Mouse (Mus musculus) retina, postnatal 7 days (tissue): Measurements from ENCODE around the gene Dcaf11.

Source experiments
- DNase-seq: peaks from one replicate; pipeline ENCODE4 v3.0.0-alpha.2; 2012; ENCODE audit warnings: low read depth, low spot score

The Dcaf11 gene

DNA sequence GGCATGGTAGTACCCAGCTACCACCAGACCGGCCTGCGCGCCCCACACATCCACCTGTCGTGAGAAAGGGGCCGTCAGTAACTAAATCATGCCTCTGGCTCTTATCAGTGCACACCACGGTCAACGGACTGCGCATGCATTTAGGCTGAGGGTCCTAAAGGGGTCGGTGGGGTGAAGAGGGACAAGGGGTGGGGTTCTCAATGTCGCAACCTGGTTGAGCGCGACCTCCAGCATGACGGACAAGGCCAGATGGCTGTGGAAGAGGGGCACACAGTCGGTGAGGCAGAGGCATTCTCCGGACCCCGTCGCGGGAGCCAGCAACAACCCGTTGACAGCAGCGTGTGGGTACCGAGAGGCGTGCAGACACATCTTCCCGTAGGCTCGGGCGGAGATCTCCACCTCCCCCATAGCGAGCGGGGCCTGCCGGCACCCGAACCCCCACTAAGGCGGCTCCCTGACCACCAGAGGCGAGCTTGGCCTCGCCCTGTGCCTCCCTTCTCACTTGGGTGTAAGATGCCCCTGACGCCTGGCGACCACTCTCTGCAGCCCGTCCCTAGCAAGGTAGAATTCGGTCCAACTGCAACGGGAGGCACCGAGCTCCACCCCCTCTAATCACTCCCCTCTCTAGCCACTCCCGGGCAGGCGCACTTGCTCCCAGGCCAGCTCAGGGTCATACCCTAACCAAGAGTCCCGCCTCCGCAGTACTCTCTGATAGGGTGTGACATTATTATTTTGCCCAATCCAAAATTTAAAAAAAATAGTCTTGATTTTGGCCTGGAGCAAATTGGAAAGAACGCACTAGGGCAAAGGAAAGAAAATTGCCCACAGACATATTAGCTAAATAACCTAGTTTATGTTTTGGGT lies 25.1 kb downstream of the Dcaf11 start, which contains the start of gene Emc9:
Gene Emc9, minus strand, starts transcription at position 601 of the 864 bp plus-strand sequence.
- no peak for DNase-seq

DNA sequence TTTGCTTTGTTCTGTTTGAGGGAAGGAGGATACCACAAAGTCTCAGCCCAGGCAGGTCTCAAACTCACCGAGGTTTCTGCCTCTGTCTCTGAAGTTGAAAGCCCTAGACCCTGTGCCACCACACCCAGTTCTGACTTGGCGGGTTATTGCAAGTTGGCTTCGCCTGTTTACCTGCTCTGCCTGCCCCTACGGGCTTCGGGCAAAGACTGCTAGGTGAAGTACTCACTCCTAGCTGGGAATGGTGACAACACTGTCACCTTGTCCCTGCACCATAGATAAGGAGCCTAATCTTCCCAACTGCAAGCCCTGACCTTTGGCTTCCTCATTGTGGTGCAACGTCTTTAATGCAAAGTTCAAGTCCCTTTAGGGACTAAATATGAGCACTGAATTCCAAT lies 25.8 kb downstream of the Dcaf11 start:
- DNase-seq, result no peak

DNA sequence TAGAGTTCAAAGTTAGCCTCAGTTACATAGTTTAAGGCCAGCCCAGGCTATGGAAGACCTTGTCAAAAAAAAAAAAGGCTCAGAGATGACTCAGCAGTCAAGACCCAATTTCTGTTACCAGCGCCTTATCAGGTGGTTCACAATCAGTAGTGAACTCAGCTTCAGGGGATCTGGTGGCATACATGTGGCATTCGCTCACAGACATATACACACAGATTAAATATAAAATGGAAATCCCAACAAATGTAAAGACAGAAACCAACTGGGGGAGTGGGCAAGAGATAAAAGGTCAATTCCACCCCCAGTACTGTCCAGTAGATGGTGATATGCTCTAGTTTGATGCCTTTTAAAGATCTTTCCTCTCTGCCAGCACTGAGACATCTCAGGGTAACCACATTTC lies 26.3 kb downstream of the Dcaf11 start:
- DNase-seq, result no peak

- DNase-seq, result no peak
Measured at GRCm38 (mm10) chr14:55589271-55589670, 29.5 kb downstream of the Dcaf11 start.

- DNase-seq, result no peak
Measured at GRCm38 (mm10) chr14:55589771-55590448, 30.1 kb downstream of the Dcaf11 start.

- peak; percentile 78 for DNase-seq
Measured at GRCm38 (mm10) chr14:55590748-55591330, 31.0 kb downstream of the Dcaf11 start, which contains the start of gene Psme2. Gene Psme2 (minus strand): TSS chr14:55591113.

- DNase-seq, result peak; percentile 90
Measured at GRCm38 (mm10) chr14:55591331-55591891, 31.6 kb downstream of the Dcaf11 start, which contains the start of gene Rnf31. Gene Rnf31 (plus strand): TSS chr14:55591708.

DNA sequence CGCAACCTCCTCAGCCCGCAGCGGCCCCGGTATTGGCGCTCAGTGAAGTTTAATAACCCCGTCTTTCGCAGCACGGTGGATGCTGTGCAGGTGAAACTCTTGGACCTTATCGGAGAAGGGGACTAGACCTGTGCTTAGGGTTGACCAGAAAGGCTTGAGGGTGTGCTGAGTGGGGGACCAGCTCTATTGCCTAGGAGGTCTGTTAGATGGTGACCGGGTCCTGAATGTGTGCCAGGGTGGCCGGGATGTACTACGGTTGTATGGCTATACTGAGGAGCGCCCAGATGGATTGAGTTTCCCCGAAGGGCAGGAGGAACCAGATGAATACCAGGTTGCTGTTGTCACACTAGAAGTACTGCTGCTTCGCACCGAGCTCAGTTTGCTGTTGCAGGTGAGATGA lies 32.4 kb downstream of the Dcaf11 start:
- DNase-seq, result no peak

DNA sequence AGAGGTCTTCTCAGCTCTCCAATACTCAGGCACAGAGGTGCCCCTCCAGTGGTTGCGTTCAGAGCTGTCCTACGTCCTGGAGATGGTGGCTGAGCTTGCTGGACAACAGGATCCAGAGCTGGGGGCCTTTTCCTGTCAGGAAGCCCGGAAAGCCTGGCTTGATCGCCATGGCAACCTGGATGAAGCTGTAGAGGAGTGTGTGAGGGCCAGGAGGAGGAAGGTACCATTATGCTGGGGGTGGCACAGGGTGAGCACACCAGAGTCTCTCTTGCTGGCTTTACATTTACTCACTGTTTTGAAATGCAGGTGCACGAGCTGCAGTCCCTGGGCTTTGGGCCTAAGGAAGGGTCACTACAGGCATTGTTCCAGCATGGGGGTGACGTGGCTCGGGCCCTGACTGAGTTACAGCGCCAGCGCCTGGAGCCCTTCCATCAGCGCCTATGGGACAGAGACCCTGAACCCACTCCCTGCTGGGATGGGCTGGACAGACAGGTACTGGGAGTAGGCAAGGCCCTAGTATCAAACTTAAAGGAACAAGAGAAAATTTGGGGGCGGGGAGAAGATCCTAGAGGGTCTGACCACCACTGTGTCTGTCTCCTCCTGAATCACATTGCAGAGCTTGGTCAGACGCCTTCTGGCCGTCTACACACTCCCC lies 36.4 kb downstream of the Dcaf11 start:
- no peak for DNase-seq

DNA sequence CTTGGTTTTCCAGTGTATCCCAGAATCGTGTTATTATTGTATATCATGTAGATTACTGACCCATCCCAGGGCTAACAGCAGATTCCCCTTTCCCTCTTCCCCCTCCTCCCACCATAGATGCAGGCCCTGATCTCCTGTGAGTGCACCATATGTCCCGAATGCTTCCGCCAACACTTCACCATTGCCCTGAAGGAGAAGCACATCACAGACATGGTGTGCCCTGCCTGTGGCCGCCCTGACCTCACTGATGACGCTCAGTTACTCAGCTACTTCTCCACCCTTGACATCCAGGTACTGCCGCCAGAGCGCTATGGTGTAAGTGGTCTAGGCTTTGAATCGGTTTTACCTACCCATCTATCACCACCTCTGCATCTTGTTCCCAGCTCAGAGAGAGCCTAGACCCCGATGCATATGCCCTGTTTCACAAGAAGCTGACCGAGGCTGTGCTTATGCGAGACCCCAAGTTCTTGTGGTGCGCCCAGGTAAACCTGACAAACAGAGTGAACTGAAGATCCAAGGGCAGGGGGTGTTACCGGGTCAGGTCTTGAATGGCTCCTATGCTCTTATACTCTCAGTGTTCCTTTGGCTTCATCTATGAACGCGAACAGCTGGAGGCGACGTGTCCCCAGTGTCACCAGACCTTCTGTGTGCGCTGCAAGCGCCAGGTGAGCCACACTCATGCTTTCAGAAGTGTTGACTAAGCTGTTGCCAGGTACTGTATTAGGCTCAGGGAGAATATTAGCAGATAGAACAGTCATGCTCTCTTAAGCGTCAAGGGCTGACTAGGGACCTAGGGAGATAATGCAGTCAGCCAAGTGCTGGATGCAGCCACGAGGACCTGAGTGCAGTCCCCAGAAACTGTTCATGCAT lies 39.0 kb downstream of the Dcaf11 start:
- DNase-seq, result no peak

DNA sequence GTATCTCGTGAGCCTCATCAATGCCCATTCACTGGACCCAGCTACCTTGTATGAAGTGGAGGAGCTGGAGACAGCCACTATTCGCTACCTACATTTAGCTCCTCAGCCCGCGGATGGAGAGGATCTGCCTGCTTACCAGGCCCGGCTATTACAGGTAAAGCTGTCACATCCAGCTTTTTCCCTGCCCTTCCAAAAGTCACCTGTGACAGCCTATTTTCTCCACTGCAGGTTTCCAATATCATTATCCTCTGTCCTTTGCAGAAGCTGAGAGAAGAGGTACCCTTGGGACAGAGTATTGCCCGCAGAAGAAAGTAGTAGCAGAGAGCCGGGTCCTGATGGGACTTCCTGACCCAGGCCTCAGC lies 43.4 kb downstream of the Dcaf11 start, which contains the start of gene Irf9:
Gene Irf9, plus strand, starts transcription at position 301 of the 362 bp plus-strand sequence.
- no peak for DNase-seq

DNA sequence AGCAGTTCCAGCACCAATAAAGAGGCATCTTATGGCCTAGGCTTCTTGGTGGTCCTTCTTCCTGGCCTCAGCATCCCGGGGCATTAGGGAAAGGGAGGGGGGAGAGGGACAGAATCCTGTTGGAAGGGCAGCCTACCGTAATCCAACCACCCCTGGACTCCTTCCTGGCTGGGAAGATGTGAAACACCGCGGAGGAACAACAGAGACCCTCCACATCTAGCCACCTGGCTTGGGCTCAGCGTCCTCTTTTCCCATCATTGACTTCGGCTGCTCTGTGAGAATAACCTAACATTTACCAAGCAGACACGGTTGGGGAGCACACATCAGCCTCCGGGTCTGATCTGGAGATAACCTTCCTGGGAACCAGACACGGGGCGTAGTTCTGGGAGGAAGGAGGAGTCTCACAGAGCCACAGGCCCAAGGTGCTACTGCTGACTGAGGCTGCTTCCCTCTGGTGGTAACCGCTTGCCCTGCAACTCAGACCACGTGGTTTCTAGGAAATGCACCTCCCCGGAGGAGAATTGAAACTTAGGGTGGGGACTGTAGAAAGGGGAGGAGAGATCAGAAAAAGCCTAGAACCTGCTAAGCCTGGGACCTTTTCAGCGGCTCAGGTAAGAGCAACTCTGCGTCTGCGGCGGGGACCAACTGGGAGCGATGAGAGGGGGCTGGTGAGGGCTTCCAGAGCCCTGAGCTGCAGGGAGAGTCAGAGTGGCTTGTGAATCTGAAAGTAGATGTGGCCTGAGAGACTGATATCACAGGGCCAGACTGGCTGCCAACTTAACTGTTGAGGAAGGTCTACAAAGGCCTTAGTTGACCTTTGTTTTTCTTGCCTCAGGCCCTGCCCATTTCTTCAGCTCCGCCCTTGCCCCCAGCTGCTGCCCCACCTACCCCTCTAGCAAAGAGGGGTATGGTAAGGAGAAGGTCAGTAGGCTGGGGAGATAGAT lies 44.1 kb downstream of the Dcaf11 start:
- peak; percentile 79 for DNase-seq

DNA sequence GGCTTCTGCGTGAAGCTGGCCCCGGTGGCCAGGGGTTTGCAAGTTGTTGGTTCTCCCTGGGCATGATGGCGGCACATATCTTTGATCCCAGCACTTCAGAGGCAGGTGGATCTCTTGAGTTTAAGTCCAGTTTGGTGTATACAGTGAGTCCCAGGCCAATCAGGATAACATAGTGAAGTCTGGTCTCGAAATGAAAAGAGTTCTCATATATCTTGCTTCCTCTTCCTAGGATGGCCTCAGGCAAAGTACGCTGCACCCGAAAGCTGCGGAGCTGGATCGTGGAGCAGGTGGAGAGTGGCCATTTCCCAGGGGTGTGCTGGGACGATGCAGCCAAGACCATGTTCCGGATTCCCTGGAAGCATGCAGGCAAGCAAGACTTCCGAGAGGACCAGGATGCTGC lies 45.0 kb downstream of the Dcaf11 start:
- DNase-seq, result no peak

GRCm38 (mm10) chr14:55605743-55606459 lies 46.1 kb downstream of the Dcaf11 start:
- DNase-seq, result no peak

DNA sequence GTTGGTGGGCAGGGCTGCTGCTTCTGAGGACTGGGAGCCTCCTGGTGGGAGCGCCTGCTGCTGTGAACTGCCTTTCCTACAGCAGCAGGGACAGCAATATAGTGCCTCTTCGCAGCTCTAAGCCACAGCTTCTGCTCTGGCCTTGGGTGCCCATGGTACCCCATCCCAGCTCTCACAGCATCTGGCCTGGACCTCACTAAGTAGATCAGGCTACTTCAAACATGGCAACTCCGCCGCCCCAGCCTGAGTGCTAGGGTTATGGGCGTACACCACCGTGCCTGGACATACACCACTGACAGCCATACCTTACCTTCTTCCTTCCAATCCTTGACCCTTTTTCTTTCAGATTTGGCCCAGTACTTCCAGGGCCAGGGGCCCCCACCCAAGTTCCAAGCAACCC lies 48.5 kb downstream of the Dcaf11 start:
- DNase-seq, result no peak

DNA sequence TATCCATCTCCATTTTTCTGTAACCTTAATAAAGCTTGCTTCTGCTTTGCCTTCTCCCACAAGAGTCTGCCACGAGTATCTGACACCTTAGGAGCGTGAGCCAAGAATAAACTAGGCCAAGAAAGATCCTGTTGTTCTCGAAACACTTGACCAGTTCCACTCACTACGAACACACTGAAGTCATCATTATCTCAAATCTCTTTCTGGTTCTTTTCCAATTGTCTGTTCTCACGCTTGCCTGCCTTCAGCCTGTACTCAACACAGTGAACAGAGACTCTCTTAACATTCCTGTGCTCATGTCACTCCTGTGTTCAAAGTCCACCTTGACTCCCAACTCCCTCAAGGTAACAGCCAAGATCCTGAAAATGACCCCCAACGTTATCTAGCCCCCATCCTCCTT lies 53.5 kb downstream of the Dcaf11 start:
- no peak for DNase-seq

GRCm38 (mm10) chr14:55614565-55615178 lies 54.9 kb downstream of the Dcaf11 start:
- DNase-seq, result no peak

- no peak for DNase-seq
Measured at GRCm38 (mm10) chr14:55615876-55616275, 56.1 kb downstream of the Dcaf11 start.
